Mouse (Mus musculus) heart, embryonic 13.5 days (tissue): ENCODE results near the gene Nus1. TPM values are rescaled to one million over a fixed set of nuclear protein-coding genes. Genes with fewer than 3 reads are reported as not detected.

Experiments
- ATAC-seq: fragments of 200-750 bp; cut with Nextera tagmentation; 2 replicates; pipeline ENCODE4 v1.8.0; 2017; ENCODE audit warnings: moderate TSS enrichment; ENCODE audit not compliant: insufficient number of reproducible peaks, low FRiP score, low TSS enrichment; ENCODE audit errors: extremely low read depth
- H3K27ac ChIP-seq: fragments of 300-500 bp; sonication (generic); replicated peaks from 2 replicates; pipeline ENCODE4 v1.5.1; 2015; ENCODE audit warnings: moderate library complexity, mild to moderate bottlenecking, inconsistent platforms
- H3K27me3 ChIP-seq: fragments of 300-500 bp; sonication (generic); replicated peaks from 2 replicates; pipeline ENCODE4 v1.6.1; 2015; ENCODE audit warnings: mild to moderate bottlenecking, inconsistent platforms
- H3K36me3 ChIP-seq: fragments of 300-500 bp; sonication (generic); 2 replicates; pipeline ENCODE4 v1.6.1; 2015; ENCODE audit warnings: mild to moderate bottlenecking, inconsistent platforms
- H3K4me1 ChIP-seq: fragments of 300-500 bp; sonication (generic); 2 replicates; pipeline ENCODE4 v1.6.1; 2015; ENCODE audit warnings: inconsistent platforms
- H3K4me2 ChIP-seq: fragments of 300-500 bp; sonication (generic); 2 replicates; pipeline ENCODE4 v1.6.1; 2015; ENCODE audit warnings: inconsistent platforms, mild to moderate bottlenecking, moderate library complexity
- H3K4me3 ChIP-seq: fragments of 300-500 bp; sonication (generic); 2 replicates; pipeline ENCODE4 v1.5.1; 2015; ENCODE audit warnings: moderate library complexity, mild to moderate bottlenecking, inconsistent platforms
- H3K9ac ChIP-seq: fragments of 300-500 bp; sonication (generic); 2 replicates; pipeline ENCODE4 v1.6.1; 2015; ENCODE audit warnings: inconsistent platforms, mild to moderate bottlenecking, moderate library complexity
- H3K9me3 ChIP-seq: fragments of 300-500 bp; sonication (generic); 2 replicates; pipeline ENCODE4 v1.6.1; 2016; ENCODE audit warnings: inconsistent platforms
- WGBS: fragments of 180-500 bp; shearing (Covaris S2); methylation state at CpG from one replicate; pipeline ENCODE4 v1.1.7; 2015; ENCODE audit warnings: mixed read lengths; 5-methylcytosine and 5-hydroxymethylcytosine counted together
- polyA plus RNA-seq: library from polyadenylated mRNA; unstranded; fragments of >200 nt; fragmentation: Nextera tagmentation; extraction: Ambion mirVana; gene quantifications from 2 replicates; pipeline ENCODE4 v1.2.1, GENCODE M21; 2015

Gene Nus1
- polyA plus RNA-seq, 1 experiment from 2014 or later = 8.1 TPM

DNA sequence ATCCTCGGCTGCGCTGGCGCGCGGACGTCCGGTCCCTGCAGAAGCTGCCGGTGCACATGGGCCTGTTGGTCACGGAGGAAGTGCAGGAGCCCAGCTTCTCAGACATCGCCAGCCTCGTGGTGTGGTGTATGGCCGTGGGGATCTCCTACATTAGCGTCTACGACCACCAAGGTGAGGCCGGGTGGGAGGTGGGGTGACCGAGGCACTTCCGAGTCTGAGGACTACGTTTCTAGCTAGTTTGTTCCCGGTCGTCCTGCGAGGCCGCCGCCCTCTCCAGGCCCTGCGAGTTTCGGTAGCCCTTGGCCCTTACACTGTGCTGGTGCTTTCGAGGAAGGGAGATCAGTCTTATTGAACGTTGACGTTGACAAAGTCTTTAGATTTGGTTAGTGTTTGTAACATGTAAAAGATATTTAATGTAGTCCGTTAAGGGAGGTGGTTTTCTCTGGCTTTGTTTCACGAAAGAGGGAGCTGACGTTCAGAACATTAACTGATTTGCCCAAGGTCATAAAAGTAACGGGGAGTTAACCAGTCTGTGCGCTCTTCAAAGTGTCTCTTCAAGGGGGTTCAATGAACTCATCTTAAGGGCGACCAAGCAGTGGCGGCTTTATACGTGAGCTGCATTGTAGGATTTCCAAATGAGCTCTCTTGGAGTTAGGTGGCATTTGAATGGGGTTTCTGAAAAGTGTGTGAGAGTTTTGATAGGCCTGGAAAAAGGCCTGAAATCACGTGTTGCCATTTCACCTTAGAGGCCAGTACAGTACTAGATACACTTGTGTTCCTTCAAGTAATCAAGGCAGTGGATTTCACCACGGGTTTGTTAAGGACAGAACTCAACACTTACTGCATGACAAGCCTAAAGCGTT is 882 bp downstream of the Nus1 start:
- Histone ChIP-seq H3K36me3 (no peaks in the 10 kb centered on the region; the same call in 1 of the 2 replicates), H3K9ac (peak overlapping the region; percentile 97), H3K4me1 (peaks cover 54% of the 10 kb centered on the region), H3K4me2 (peak overlapping the region; percentile 86), H3K9me3 (no peaks in the 10 kb centered on the region), H3K4me3 (peak overlapping the region; percentile 100), H3K27ac (peak overlapping the region; percentile 94), H3K27me3 (no peaks in the 10 kb centered on the region)
- no peak for ATAC-seq
- WGBS = 2% methylated on average over 39 of the region's 39 CpGs

GRCm38 (mm10) chr10:52418931-52419330 is 1.6 kb downstream of the Nus1 start:
- Histone ChIP-seq H3K4me1 (peaks cover 59% of the 10 kb centered on the region), H3K9ac (peak overlapping the region; percentile 97), H3K4me2 (peak overlapping the region; percentile 86), H3K27ac (peak overlapping the region; percentile 94), H3K27me3 (no peaks in the 10 kb centered on the region), H3K36me3 (no peaks in the 10 kb centered on the region; the same call in 1 of the 2 replicates), H3K4me3 (peak overlapping the region; percentile 100), H3K9me3 (no peaks in the 10 kb centered on the region)
- 23% methylated on average over 5 of the region's 5 CpGs for WGBS
- no peak for ATAC-seq

GRCm38 (mm10) chr10:52419402-52419801 is 2.1 kb downstream of the Nus1 start:
- H3K4me2 ChIP-seq = peak overlapping the region; percentile 86
- peaks cover 61% of the 10 kb centered on the region for H3K4me1 ChIP-seq
- ATAC-seq = no peak
- H3K4me3 ChIP-seq = peak overlapping the region; percentile 100
- 68% methylated on average over 4 of the region's 4 CpGs for WGBS
- no peaks in the 10 kb centered on the region for H3K9me3 ChIP-seq
- peak overlapping the region; percentile 94; the same call in 1 of the 2 replicates for H3K27ac ChIP-seq
- H3K9ac ChIP-seq = peak overlapping the region; percentile 97
- H3K36me3 ChIP-seq = no peaks in the 10 kb centered on the region; the same call in 1 of the 2 replicates
- H3K27me3 ChIP-seq = no peaks in the 10 kb centered on the region

GRCm38 (mm10) chr10:52420526-52420925 is 3.2 kb downstream of the Nus1 start:
- no peaks in the 10 kb centered on the region for H3K9me3 ChIP-seq
- no peak for ATAC-seq
- H3K4me2 ChIP-seq = no peak overlapping the region
- no peaks in the 10 kb centered on the region for H3K27me3 ChIP-seq
- H3K4me3 ChIP-seq = no peak overlapping the region
- peaks cover 67% of the 10 kb centered on the region for H3K4me1 ChIP-seq
- H3K27ac ChIP-seq = no peak overlapping the region
- H3K36me3 ChIP-seq = no peaks in the 10 kb centered on the region; the same call in 1 of the 2 replicates
- H3K9ac ChIP-seq = no peak overlapping the region
- WGBS = 86% methylated on average over 1 of the region's 1 CpGs

DNA sequence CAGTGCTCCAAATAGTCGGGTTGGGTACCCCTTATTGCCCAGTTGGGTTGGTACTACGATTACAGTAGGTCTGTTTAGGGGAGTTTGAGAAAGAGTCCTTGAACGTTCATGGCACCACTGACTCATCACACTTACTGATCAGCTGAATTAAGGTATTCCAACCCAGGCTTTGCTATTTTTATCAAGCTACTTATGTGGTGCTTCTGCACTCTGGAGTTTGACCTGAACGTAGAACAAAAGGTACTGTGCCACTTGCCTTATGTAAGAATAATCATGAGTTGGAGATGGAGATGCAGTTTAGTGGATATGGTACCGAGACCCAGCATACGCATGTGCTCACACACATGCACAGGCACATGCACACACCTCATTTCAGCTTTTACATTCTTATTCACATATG is 4.4 kb downstream of the Nus1 start:
- WGBS = 71% methylated on average over 6 of the region's 6 CpGs
- H3K4me2 ChIP-seq = no peak overlapping the region
- peaks cover 74% of the 10 kb centered on the region for H3K4me1 ChIP-seq
- H3K9me3 ChIP-seq = no peaks in the 10 kb centered on the region
- H3K9ac ChIP-seq = no peak overlapping the region
- no peak overlapping the region for H3K4me3 ChIP-seq
- no peaks in the 10 kb centered on the region; the same call in 1 of the 2 replicates for H3K36me3 ChIP-seq
- H3K27me3 ChIP-seq = no peaks in the 10 kb centered on the region
- ATAC-seq = no peak
- H3K27ac ChIP-seq = no peak overlapping the region

- ATAC-seq = no peak
- Histone ChIP-seq H3K4me2 (no peak overlapping the region), H3K4me1 (peaks cover 76% of the 10 kb centered on the region), H3K4me3 (no peak overlapping the region), H3K27ac (no peak overlapping the region), H3K9ac (no peak overlapping the region), H3K27me3 (no peaks in the 10 kb centered on the region), H3K36me3 (no peaks in the 10 kb centered on the region; the same call in 1 of the 2 replicates), H3K9me3 (no peaks in the 10 kb centered on the region)
- 79% methylated on average over 2 of the region's 2 CpGs for WGBS
Measured at GRCm38 (mm10) chr10:52423097-52423496, 5.8 kb downstream of the Nus1 start.

DNA sequence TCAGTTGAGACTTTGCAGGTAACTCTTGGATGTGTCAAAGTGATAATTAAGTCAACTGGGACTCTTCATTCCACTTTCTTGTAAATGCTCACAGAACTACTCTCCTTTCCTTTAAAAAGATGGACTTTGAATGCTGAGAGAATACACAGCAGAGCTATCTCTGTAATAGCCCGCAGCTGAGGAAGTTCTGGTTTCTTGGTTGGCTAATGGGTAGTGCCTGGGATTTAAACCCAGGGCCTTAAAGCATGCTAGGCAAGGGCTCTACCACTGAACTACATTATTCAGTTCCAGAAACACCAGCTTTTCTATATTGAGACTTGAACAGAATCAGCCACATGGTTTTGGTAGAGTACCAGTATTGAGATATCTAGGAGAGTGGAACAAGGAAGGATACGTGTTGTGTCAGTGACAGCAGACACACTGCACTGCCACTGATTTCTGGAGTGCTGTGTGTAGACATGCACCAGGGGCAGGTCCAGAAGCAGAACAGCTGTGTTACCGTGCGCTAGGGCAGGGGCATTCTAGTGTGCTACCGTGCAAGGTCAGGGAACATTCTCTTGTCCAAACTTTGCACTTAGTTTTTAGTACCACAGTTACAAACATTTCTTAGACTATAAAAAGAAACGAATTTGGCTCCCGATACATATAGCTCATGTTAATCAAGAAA is 9.1 kb downstream of the Nus1 start:
- Histone ChIP-seq H3K27ac (no peak overlapping the region), H3K4me2 (no peak overlapping the region), H3K9me3 (no peaks in the 10 kb centered on the region), H3K4me3 (no peak overlapping the region), H3K9ac (no peak overlapping the region), H3K27me3 (no peaks in the 10 kb centered on the region), H3K4me1 (peaks cover 48% of the 10 kb centered on the region), H3K36me3 (peaks cover 25% of the 10 kb centered on the region)
- no peak for ATAC-seq
- 70% methylated on average over 7 of the region's 7 CpGs for WGBS

GRCm38 (mm10) chr10:52427634-52428415 is 10.5 kb downstream of the Nus1 start:
- no peaks in the 10 kb centered on the region for H3K9me3 ChIP-seq
- 60% methylated on average over 2 of the region's 2 CpGs for WGBS
- no peak overlapping the region for H3K4me2 ChIP-seq
- peaks cover 34% of the 10 kb centered on the region for H3K4me1 ChIP-seq
- H3K4me3 ChIP-seq = no peak overlapping the region
- H3K36me3 ChIP-seq = peaks cover 39% of the 10 kb centered on the region
- H3K27ac ChIP-seq = no peak overlapping the region
- H3K27me3 ChIP-seq = no peaks in the 10 kb centered on the region
- ATAC-seq = no peak
- no peak overlapping the region for H3K9ac ChIP-seq

DNA sequence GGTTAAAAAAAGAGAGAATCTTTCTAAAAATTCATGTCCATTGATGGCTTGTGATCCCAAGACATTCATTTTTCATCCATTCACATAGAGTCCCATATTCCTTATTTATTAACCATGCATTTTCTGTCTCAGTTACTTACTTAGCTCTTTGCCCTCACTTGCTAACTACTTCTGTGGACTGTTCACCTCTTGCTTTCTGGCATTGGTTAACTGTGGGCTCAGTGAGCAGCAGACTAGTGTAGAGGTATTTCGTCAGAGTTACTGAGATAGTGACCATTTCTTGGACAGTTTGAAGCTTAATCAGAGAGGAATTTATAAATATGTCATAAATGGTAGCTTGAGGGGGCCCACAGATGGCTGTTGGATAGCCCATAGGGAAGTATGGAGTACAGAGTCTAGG is 13.6 kb downstream of the Nus1 start:
- Histone ChIP-seq H3K27ac (no peak overlapping the region), H3K4me3 (no peak overlapping the region), H3K9me3 (no peaks in the 10 kb centered on the region), H3K4me1 (peaks cover 12% of the 10 kb centered on the region), H3K27me3 (no peaks in the 10 kb centered on the region), H3K36me3 (peaks cover 71% of the 10 kb centered on the region), H3K9ac (no peak overlapping the region), H3K4me2 (no peak overlapping the region)
- ATAC-seq = no peak
- WGBS = 88% methylated on average over 1 of the region's 1 CpGs

DNA sequence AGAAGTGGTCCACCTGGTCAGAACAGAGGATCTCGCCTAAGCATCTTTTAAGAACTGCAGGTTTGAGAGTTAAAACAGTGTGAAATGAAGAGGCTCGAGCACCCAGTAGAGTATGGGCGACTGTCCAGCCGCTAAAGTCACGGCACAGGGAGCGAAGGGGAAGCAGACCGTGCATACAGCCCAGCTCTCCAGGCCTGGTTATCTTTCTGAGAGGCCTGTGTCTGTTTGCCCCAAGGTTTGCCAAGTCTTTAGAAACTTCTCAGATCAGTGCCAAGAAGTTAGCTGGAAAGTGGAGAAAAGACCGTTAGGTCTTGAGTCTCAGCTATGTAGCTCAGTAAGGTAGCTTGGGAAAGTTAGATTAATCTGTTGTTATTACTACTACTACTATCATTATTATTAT is 17.5 kb downstream of the Nus1 start:
- Histone ChIP-seq H3K4me1 (no peaks in the 10 kb centered on the region), H3K27ac (no peak overlapping the region), H3K4me2 (no peak overlapping the region), H3K9ac (no peak overlapping the region), H3K4me3 (no peak overlapping the region), H3K9me3 (no peaks in the 10 kb centered on the region), H3K27me3 (no peaks in the 10 kb centered on the region), H3K36me3 (peaks cover 92% of the 10 kb centered on the region)
- 87% methylated on average over 8 of the region's 8 CpGs for whole genome bisulfite sequencing
- ATAC-seq = no peak

GRCm38 (mm10) chr10:52460614-52461013 is 43.3 kb downstream of the Nus1 start:
- H3K4me2 ChIP-seq = no peak overlapping the region
- no peak for ATAC-seq
- 59% methylated on average over 2 of the region's 2 CpGs for WGBS
- H3K4me1 ChIP-seq = no peaks in the 10 kb centered on the region
- no peaks in the 10 kb centered on the region for H3K27me3 ChIP-seq
- H3K9ac ChIP-seq = no peak overlapping the region
- no peaks in the 10 kb centered on the region for H3K36me3 ChIP-seq
- H3K4me3 ChIP-seq = no peak overlapping the region
- no peak overlapping the region for H3K27ac ChIP-seq
- H3K9me3 ChIP-seq = no peaks in the 10 kb centered on the region
